ENCODE assay signal across 17 mouse cellular contexts in the genomic region with DNA sequence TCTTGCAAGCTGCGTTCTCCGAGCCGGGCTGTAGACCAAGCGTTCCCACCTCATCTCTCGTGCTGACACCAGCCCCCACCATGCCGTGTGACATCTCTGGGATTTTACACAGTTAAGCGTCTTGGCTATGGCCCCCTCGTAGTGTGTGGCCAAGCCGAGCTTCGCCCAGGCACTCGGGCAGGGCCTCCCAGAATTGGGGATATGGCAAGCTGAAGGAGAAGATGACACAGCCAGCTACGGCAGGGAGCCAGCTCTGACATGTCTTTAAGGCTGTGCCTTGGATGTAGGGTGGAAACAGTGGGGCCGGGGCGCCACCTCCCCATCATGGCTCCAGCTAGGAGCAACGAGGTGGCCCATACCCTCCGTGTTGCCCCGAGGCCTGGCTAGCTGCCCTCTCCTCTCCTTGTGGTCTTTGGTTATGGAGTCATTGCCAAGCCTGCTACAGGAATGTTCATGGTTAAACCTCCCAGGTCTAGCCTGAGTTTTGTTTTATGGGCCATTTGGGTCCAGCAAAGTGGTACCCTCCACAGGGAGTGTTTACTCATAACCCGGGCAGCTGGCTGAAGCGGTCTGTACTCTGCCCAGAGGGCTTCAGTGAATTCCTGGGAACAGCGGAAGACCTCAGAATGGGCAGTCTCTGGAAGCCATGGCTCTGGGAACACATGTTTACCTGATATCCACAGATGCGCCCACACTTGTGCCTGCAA.
DNase-seq lines count a peak whose midpoint lies in the region; ATAC-seq and TF ChIP-seq lines count a peak whose summit lies in the region.
"Had no signal": no experiment of that assay in that cellular context is flagged by ENCODE, and none has a peak within 500 bp of the region (broad histone marks: within the 10 kb centered on the region; RNA-seq: fewer than 3 reads in every experiment).

No protein-coding gene starts in this region.

- H3K27me3 ChIP-seq in cerebellum, adult 2 months (ENCODE audit: control insufficient read depth, insufficient read depth, low read length), result no peaks in the 10 kb centered on the region
- H3K27me3 ChIP-seq in embryonic facial prominence, embryonic 10.5 days (replicated peaks; ENCODE audit: low read depth, poor library complexity, severe bottlenecking), result peaks cover 37% of the 10 kb centered on the region
- no peaks in the 10 kb centered on the region for H3K27me3 ChIP-seq in limb, embryonic 12.5 days

- TF ChIP-seq POLR2A in cerebellum, adult 2 months (IDR thresholded peaks at IDR 0.05; ENCODE audit: borderline replicate concordance, insufficient read depth, low read length), result no peak

- no peak overlapping the region for H3K9ac ChIP-seq in limb, embryonic 12.5 days (replicated peaks)
- H3K9ac ChIP-seq: liver, embryonic 12.5 days; midbrain, embryonic 12.5 days had no signal

- no peaks in the 10 kb centered on the region for H3K36me3 ChIP-seq in embryonic facial prominence, embryonic 10.5 days (replicated peaks)
- no peaks in the 10 kb centered on the region for H3K36me3 ChIP-seq in limb, embryonic 12.5 days
- H3K36me3 ChIP-seq: liver, embryonic 12.5 days; midbrain, embryonic 12.5 days had no signal

- no peak overlapping the region for H3K4me3 ChIP-seq in cerebellum, adult 2 months (replicated peaks; ENCODE audit: insufficient read depth, low read depth, low read length)
- H3K4me3 ChIP-seq in embryonic facial prominence, embryonic 10.5 days, result no peak overlapping the region
- H3K4me3 ChIP-seq in limb, embryonic 12.5 days (replicated peaks), result no peak overlapping the region
- H3K4me3 ChIP-seq: gastrocnemius, adult 2 months; liver, embryonic 12.5 days; midbrain, embryonic 12.5 days had no signal

- no peaks in the 10 kb centered on the region for H3K9me3 ChIP-seq in embryonic facial prominence, embryonic 10.5 days
- H3K9me3 ChIP-seq in limb, embryonic 12.5 days, result no peaks in the 10 kb centered on the region
- H3K9me3 ChIP-seq: liver, embryonic 12.5 days; midbrain, embryonic 12.5 days had no signal

- H3K4me1 ChIP-seq in cerebellum, adult 2 months (ENCODE audit: control insufficient read depth, insufficient read depth, low read length), result 0 out of 2 replicates have a peak, but pooled peaks cover 2% of the 10 kb centered on the region
- H3K4me1 ChIP-seq in embryonic facial prominence, embryonic 10.5 days, result peaks cover 68% of the 10 kb centered on the region
- peaks cover 47% of the 10 kb centered on the region for H3K4me1 ChIP-seq in limb, embryonic 12.5 days (replicated peaks)

- DNase-seq in cerebellum, postnatal 14 days, result peak; percentile 62 to 73
- no peak for DNase-seq in cerebellum, adult 2 months
- peak; percentile 55 for DNase-seq in lung, postnatal 10 days
- no peak for DNase-seq in lung, postnatal 36 days
- no peak for DNase-seq in embryonic facial prominence, embryonic 10.5 days (ENCODE audit: low spot score)
- no peak for DNase-seq in kidney, adult 18-20 months
- DNase-seq in testis, postnatal 14 days (ENCODE audit: low spot score), result no peak
- DNase-seq: adrenal gland, postnatal 36 days; gastrocnemius, adult 2 months; heart, postnatal 36 days; kidney, postnatal 36 days; layer of hippocampus, postnatal 36 days had no signal

- 83% methylated on average over 21 of the region's 21 CpGs for WGBS in cerebellum, adult 2 months
- WGBS in embryonic facial prominence, embryonic 10.5 days, result 91% methylated on average over 21 of the region's 21 CpGs
- WGBS in limb, embryonic 12.5 days, result 70% methylated on average over 21 of the region's 21 CpGs

- H3K27ac ChIP-seq in cerebellum, adult 2 months (ENCODE audit: insufficient read depth, low read length), result no peak overlapping the region
- peak overlapping the region; percentile 59; the same call in 1 of the 2 replicates for H3K27ac ChIP-seq in embryonic facial prominence, embryonic 10.5 days (replicated peaks)
- H3K27ac ChIP-seq in limb, embryonic 12.5 days, result peak overlapping the region; percentile 62
- H3K27ac ChIP-seq: gastrocnemius, adult 2 months; liver, embryonic 12.5 days had no signal

- no peak for ATAC-seq in limb, embryonic 12.5 days (ENCODE audit: insufficient number of reproducible peaks, insufficient read depth, low FRiP score, low TSS enrichment, low read depth)
- ATAC-seq: intestine, postnatal 0 days; liver, embryonic 12.5 days; lung, postnatal 0 days had no signal

- peak overlapping the region; percentile 4; the same call in 1 of the 2 replicates for H3K4me2 ChIP-seq in limb, embryonic 12.5 days
- H3K4me2 ChIP-seq: liver, embryonic 12.5 days; midbrain, embryonic 12.5 days had no signal

- no peak for TF ChIP-seq CTCF in cerebellum, adult 2 months (IDR thresholded peaks at IDR 0.05; ENCODE audit: borderline replicate concordance, insufficient read depth, low read depth, low read length)

Comparison
In these comparisons a context has a peak if more than half of its experiments do, and no peak if none do; other contexts are left out.
1. DNase-seq: peak in cerebellum, postnatal 14 days (2 of 2) and lung, postnatal 10 days (single experiment); none in cerebellum, adult 2 months (0 of 2), lung, postnatal 36 days (single experiment), embryonic facial prominence, embryonic 10.5 days (single experiment), kidney, adult 18-20 months (single experiment) and testis, postnatal 14 days (single experiment).